Mouse (Mus musculus) stomach, postnatal 0 days (tissue): ENCODE measurements around the gene Rbm12.

Source experiments
- CTCF ChIP-seq: IDR thresholded peaks from 2 replicates; pipeline ENCODE4 v1.5.1; 2016; ENCODE audit warnings: antibody characterized with exemption, low read depth, mild to moderate bottlenecking, moderate library complexity
- EP300 ChIP-seq: optimal IDR thresholded peaks from 2 replicates; pipeline ENCODE3; 2016; ENCODE audit warnings: antibody characterized with exemption

DNA sequence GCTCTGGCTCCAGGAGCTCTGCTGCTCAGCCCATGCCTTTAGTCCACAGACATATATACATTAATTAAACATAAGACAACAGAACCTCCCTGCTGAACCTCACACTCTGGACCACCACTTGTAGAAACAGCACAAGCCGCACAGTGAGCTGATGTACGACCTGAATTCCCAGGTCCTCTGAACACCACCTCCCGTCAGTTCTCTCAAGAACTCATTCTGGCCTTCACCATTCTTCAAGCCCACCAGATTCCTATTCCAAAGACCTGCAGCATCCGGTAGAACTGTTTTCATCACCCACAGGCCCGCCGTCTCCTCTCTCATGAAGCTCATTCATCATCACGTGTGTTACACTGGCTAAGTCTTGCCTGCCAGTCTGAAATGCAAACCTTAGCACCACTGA, 31.4 kb downstream of the Rbm12 start:
- TF ChIP-seq CTCF (no peak), EP300 (no peak)
